Mouse (Mus musculus) adrenal gland, postnatal 10 days (tissue): ENCODE data around the gene Slf2. TPM values are rescaled to one million over a fixed set of nuclear protein-coding genes. Genes with fewer than 3 reads are reported as not detected.
A peak's percentile ranks its signal among the peaks of the same experiment; 100 is the strongest.

ENCODE experiments used
- DNase-seq: peaks from one replicate; pipeline ENCODE4 v3.0.0; 2021; ENCODE audit warnings: mixed read lengths
- long read RNA-seq, 2 experiments: library from polyadenylated mRNA; stranded (forward); transcript quantifications; one replicate each; pipeline ENCODE4 v2.0.0; 2021
- total RNA-seq, 2 experiments: library from RNA; stranded (reverse); gene quantifications; 2 replicates each; pipeline ENCODE4 v1.2.3; 2021

The Slf2 gene
- 10 to 100 TPM; 22.6 to 31.5 TPM for total RNA-seq
- long read RNA-seq, experiment 1, full-length matches to known transcripts = 3 of 5 reads
- long read RNA-seq, experiment 1, partial matches to known transcripts = 0 of 5 reads
- long read RNA-seq, experiment 1, other reads (novel, unspliced or antisense) = 2 of 5 reads
- long read RNA-seq, experiment 2, partial matches to known transcripts = 0 of 3 reads
- long read RNA-seq, experiment 2, other reads (novel, unspliced or antisense) = 2 of 3 reads

DNA sequence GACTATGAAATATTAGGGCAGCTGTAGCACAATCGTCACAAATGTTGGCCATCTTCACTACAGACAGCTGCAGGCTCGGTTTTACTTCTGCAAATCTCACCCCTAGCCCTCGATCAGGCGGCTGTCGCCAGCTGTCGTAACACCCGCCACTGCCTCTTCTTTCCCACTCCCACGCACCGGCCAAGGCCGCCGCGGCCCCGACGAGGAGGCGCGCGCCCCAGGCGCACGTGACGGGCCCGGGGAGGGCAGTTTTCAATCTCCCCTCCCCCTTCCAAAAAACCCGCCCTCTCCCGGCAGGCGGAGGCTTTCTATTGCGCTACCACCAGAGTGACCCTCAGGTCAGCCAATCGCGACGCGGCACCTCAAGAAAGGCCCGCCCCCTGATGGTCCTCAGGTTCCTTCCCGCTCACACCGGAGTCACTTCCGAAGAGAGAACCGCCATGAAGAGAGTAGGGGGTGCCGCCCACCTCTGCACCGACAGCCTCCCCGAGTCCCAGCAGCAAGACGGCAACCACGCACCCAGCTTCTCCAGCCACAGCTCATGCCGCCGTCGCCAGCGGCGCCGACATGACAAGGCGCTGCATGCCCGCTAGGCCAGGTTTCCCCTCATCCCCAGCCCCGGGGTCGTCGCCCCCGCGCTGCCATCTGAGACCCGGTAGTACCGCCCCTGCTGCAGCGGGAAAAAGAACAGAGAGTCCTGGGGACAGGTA, at the start of gene Slf2:
Slf2 (plus strand) TSS at position 408 of the 710 bp plus-strand sequence.
- DNase-seq = peak; percentile 98

DNA sequence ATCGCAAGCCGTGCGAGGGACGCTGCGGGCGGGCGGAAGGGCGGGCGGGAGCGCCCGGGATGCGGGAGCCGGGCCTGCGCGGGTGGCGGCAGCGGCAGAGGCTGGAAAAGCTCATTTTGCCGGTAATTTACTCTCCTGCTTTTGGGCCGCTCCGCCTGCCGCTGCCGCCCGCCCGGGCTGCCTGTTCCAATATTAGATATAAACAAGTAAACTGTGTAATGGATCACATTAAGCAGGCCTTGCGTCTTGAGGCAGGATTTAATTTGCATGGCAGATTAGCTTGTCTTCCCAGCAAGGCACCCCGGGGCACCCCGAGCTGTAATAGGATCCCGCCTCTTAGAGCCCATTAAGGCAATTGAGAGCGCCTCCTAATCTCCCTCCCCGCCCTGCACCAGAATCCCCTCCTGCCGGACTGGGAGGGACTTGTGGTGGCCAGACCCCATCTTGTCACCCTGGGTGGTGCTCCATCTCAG, 48.4 kb upstream of the Slf2 start:
- peak; percentile 30 for DNase-seq

DNA sequence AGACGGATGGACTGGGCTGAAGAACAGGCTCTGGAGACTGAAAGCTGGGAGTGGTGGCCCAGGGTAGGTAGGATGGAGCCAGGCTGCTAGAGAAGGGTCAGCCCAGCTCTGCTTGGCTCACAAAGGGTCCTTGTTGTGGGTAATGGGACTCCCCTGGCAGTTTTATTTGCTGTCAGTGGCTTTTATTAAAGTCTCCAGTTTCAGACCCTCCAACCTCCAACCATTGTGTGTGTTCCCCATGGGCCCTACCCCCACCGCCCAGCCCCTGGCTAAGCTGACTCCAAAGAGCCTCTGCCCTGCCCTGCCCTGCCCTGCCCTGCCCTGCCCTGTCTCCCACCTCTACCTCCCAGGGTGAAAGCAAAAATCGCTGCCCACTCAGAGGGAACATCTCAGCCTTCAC, 46.6 kb upstream of the Slf2 start:
- no peak for DNase-seq

DNA sequence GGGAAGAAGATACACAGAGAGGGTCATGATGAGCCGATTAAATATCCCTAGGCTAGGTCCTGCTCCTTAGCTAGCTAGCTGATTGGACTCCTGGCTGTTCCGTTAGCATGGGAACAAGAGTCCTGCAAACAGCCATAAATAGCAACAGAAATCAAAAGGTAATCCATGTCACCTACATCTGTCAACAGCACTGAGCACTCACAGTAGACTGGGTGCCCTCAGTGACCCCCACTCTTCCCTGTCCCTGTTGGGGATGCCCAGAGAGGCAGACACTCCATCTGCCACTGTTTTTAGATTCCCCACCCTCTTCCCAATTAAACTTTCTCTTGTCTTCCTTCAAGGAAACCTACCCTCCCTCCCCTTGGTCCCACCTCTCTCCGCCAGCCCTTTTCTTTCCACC, 44.5 kb upstream of the Slf2 start:
- DNase-seq = no peak

DNA sequence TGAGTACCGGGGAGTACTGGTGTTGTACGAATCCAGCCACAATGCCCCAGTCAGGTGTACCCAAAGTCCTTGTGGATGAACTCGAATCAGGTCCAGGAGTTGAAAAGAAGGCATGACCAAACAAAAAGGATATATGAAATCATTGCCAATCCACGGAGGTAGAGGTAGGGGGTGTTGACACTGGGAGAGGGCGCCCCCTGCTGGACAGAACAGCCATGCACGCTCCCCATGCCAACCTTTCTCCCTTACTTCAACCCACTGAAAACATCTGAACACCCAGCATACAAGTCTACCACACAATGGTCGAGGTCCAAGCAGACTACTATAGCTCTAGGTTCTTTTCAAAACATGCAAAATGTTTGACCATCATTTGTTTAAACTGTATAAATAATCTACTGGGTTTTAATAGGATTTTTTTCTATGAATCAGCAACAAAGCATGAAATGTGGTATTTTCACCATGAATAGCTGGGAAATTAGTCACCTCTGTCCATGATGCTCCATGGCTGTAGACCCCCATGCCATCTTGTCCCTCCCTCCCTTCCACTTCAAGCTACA, 43.2 kb upstream of the Slf2 start:
- DNase-seq = peak; percentile 87

DNA sequence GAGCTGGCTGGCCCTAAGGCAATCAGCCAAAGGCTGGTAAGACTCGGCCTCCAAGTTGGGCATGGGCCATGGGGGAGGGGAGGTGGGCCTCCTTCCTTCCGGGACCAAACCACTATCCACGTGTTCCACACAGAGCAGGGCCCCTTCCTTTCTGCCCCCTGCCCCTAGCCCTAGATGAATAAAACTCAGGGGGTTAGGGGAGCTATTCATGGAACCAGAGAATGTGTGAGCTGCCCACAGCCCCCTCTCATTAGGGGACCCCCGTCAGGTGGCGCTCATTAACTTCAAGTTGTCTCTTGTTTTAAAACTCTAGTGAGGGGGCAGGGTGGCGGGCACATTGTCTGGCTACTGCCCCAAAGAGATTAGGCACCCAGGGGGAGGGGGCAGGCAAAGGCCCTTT, 41.4 kb upstream of the Slf2 start:
- DNase-seq = no peak

DNA sequence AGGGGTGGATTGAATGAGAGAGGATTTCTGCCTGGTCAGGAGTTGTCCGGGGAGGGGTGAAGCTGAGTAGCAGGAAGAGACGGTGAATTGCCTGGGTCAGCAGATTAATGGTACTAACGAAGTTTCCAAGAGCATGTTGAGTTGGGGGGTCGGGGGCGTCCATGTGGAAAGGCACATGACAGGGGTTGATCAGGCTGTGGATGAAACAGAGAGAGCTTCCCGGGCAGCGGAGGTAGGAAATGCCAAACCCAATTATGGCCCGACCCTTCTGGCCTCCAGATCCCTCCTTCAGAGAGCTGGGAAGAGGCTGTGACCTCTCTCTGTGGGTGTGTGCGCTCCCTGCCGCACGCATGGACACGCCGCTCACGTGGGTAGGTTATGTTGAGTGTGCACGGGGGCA, 39.5 kb upstream of the Slf2 start:
- no peak for DNase-seq

DNA sequence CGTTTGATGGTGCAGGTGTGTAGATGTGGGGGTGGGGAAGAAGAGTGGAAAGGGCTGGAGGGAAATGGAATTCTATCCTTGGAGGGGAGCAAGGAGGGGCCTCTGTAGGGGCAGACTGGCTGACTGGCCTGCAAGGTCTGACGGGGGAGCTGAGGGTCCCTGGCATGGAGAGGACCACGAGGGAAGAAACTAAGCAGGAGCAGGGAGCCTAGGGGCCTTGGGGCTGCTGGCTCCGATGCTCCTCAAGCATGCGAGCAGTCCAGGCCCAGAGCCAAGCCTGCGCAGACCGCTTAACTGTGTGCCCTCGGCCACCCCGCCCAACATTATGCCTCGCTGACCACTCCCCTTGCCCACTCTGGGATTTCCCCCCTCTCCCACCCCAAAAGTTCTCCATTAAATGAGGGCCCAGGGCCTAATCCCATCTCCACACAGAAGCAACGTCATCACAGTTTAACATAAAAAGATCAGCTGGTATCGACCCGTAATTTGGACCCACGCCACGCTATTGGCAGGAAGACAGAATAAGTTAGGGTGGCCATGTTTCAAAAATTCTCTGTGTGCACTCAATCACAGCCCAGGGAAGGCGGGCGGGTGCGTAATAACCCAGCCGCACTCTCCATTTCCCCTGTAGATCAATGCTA, 37.6 kb upstream of the Slf2 start:
- DNase-seq = peak; percentile 27

DNA sequence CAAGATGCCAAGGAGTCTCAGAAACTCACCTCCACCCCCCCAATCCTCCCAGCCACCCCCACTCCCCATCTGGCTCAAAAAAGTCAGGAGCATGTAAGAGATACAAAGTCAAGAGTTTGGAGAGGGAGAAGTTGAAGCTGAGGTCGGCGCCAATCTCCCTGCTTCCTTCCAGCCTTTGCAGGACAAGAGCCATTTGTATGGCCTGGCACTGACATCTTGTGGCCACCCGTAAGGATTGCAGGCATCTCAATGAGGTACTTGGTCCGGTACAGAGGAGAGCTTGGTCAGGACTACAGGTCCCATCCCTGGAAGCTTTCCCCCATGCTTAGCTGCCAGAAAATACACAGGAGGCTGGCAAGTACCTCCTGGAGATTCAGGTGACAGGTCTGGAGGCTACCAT, 35.7 kb upstream of the Slf2 start:
- DNase-seq = peak; percentile 76

DNA sequence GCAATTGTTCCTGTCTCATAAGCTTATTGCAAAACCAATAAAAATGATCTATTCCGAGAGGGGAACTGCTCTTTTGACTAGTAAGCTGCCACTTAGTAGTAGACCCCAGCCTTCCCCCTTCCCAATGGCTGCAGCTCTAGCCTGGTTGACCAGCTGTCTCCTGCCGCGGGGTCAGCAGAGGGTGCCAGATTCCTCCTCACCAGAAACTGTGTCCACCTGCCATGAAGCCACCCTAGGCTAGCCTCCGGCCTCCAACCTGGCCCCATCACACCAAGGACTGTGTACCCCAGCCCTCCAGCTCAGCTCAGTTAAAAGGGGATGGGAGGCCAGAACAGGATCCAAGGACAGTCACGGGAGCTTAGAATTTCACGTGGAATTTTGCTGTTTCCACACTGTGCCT, 34.5 kb upstream of the Slf2 start:
- DNase-seq = no peak

DNA sequence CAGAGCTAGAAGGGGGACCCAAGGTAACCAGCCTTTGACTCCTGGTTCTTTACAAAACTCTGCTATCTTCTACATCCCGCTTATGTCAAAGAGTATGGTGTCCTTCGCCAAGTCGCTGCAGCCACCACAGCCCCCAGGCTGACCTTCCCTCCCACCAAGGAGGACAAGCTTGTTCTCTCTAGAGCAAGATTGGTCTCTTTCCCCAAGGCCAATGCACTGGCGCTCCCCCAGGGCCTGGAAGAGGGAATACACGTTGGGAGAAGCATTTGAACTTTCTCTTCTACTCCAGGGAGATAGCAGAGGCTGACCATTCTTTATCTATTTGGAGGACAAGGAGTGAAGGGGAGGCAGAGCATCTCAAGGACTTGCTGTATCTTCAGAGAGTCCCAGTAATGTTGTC, 33.4 kb upstream of the Slf2 start:
- DNase-seq = peak; percentile 43

DNA sequence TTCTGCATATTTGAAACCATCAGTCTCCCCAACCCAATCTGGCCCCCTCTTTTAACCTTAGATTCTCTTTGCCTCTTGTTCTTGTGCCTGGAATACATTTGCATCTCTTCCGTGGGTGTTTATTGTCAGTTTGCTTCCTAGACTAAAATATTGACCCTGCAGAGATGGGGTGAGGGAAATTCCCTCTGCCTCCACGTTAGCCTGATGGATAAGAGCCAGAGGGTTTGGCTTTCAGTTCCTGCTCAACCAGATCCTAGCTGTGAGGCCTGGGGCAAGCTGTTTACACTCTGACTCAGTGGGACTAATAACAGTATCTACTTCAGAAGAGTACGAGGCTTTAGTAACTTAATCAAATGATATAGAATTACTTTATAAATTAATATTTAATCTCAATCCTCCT, 32.3 kb upstream of the Slf2 start:
- no peak for DNase-seq

DNA sequence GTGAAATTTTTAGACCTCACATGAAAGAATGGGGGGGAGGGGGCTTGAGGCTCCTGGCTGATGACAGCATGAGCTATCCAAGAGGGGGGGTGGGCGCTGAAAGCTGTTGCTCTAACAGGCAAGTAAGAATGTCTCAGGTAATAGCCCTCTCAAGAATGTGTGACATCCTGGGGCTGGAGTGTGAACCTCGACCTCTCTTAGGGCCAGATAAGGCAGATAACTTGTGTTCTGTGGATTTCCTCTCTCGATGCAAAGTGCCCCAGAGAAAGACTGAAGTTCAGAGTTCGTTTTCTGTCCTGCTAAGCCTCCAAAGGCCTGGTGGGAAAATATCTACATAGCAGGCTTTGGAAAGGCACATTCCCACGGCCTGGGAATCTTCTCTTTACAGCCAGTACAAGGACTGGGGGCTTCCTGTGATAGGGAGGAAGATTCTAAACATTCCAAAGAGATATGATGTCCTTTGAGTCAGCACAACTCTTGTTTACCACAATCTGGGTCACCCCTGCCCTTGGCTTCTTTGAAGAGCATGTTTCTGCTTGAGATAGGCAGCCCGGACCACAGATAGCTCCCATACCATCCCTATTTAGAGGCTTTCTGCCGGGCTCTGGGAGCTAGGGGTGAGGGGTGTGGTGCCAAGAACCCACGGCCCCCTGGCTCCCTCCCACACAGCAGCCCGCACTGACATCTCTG, 31.7 kb upstream of the Slf2 start:
- no peak for DNase-seq

DNA sequence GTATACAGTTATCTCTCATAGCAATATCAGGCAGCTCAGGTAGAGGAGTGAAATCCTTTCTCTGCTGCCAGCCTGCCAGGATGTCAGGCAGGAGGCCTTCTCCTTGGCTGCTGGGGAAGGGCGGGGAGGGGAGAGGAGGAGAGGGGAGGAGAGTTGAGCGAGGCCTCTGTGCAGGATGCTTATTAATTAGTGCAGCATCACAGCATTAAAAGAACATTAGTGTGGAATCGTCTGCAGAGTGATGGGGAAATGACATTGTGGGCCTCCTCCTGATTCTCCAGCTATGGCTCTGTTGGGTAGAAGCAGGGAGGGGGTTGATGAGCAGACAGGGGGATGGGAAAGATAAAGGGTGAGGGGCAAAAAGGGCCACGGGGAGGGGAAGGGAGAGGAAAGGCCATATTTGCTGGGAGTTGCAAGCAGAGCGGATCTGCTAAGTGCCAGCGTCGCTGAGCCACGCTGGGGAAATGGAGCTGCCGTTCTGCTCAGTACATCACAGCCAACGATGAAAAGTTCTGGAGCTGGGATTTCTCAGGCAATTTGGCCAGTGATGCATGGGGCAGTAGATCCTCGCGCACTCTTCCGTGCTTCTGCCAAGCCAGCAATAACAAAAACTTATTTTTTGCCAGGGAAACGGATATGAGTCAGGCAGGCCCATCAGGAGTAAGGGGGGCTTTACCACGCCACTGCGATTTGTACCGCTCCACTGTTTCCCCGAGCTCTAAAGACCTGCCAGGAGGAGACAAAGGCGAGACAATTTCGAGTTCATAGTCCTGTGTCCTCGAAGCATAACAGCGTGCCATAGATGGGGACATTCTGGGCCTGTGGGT, 30.8 kb upstream of the Slf2 start:
- peak; percentile 15 for DNase-seq

DNA sequence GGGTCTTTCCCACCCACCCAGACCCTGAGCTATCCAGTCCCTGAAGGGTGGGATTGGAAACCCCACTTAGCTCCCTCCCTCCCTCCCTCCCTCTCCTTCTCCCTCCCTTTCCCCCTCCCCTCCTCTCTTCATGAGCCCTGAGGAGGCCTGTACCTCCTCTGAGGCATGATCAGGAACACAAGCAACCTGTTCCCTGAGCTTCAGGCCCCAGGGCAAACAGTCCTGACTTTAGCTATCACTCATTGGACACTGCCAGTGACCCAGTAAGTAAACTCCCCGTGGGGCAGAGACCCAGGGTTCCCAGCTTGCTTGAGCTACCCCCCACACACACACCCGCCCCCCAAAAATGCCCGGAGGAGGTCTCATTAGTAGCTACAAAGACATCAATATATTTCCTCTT, 29.9 kb upstream of the Slf2 start:
- DNase-seq = no peak

DNA sequence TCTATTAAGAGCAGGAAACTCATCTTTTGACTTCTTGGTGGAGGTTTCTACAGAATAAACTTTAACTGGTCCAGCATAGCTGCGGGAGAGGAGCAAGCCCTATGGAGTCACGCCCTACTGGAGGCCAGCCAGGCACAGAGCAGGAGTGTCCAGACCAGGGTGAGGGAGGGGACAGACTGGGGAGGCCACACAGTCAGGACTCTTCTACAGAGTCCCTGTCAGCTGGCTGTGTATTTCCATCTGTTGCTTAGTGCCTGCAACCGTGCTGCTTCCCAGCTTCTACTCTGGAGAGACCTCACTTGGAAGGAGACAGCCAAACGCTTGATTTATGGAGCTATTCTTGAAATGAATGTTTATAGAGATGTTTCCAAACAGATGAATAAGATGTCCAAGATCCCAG, 28.6 kb upstream of the Slf2 start:
- DNase-seq = peak; percentile 43

DNA sequence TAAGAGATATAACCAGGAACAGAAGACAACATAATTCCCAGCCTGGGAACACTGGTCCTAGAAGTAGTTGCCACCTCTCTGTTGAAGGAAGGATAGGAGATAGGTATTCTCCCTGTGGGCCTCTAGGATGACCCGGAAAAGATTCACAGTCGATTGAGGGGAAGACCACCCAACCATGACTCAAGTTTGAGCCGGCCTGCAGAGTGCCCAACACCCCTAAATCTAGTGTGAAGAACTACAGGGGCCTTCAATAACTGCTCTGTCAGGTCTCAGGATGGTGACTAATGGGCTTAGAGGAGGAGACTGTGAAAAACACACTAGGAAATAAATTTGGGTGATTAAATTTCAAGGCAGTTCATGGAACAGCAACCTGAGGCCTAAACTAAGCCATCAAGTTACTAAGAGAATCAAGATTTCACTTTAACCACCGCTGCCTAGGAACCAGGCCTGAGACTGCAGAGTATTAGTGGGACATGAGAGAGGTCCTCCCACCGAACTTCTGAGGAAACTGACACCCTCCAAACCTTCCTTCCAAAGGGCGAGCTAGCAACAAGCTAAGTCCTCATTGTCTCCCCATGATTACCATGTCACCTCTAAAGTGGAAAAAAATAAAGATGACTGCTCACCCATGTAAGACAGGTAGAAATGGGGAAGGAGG, 27.5 kb upstream of the Slf2 start:
- DNase-seq = no peak

DNA sequence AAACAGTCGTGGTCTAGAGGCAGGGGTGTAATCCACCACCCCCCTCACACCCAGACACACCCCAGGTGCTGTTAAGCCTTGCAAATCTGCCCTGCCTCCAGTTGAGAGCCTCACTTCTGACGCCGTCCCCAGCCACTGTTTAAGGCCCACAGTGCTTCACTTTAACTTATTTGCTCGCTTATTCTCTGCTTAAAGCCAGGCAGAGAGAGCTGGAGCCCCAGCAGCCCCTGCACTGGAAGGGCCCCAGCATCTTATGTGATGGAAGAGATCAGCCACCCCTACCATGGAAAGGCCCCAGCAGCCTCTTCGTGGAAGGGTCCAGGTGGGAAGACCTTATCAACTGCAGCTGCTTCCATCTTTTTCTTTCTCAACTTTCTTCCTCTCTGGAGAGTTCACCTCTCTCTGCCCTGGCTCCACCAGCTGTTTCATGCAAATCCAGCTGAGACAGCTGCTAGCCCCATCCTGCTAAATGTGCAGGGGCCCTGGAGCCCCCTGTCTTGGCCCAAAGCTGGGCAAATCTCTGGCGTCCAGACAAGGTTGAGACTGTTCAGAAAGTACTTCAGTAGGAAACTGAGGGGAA, 26.7 kb upstream of the Slf2 start:
- no peak for DNase-seq

DNA sequence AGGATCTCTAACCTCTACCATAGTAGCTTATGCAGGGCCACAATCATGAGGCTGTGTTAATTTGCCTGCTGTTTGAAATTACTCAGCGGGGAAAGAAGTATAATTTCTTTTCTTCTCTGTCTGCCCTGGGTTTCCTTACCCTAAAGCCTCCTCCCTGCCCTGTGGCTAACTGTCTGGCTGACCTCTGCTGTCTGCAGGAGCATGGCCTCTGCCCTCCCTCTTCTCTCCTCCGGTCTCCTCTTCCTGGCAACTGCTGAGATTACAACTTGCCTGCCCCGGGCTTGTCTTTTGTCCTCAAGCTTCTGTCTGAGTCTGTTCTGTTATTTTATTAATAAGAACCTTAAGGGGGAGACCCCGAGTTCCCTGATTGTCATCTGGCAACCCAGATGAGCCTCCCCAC, 25.6 kb upstream of the Slf2 start:
- DNase-seq = no peak

DNA sequence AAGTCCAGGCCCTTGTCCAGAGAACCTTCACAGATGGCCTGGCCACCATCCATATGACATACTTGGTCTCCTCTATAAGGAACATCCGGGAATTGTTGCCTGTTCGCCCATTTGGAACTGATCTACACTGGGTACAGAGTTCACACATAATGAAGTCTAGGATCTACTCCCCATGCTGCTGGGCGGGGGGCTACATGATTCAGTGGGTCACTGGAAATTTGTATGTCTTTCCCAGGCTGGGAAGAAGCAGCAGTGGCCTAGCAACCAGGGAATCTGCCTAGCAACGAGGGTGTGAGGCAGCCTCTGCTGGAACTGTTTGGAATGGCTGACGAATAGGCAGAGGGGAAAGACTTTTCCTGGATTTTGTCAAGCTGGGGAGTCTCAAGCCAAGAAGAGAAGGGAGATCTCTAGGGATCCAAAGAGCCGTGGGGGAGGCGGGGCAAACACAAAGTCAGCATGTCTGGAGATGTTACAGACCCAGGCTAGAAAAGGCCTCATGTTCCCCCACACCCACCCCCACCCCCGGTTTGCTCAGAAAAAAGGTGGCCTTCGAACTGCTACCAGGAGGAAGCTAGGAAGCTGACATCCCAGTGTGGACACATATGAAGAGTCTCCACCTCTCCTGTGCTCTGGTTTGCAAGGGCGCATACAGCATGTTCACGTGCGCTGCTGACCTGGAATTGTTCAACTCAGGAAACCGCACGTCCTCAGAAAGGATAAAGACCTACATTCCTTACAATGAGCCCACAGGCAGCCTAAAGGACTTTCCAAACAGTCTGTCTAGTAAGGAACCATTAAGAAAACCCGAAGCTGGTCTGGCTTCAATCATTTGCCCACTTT, 22.9 kb upstream of the Slf2 start:
- DNase-seq = peak; percentile 24
